Mouse (Mus musculus) kidney, adult 9 months (tissue): Measurements from ENCODE around the gene Cfl1.

Experiments used
- DNase-seq: peaks from one replicate; pipeline ENCODE4 v3.0.0; 2022

Cfl1 gene

DNA sequence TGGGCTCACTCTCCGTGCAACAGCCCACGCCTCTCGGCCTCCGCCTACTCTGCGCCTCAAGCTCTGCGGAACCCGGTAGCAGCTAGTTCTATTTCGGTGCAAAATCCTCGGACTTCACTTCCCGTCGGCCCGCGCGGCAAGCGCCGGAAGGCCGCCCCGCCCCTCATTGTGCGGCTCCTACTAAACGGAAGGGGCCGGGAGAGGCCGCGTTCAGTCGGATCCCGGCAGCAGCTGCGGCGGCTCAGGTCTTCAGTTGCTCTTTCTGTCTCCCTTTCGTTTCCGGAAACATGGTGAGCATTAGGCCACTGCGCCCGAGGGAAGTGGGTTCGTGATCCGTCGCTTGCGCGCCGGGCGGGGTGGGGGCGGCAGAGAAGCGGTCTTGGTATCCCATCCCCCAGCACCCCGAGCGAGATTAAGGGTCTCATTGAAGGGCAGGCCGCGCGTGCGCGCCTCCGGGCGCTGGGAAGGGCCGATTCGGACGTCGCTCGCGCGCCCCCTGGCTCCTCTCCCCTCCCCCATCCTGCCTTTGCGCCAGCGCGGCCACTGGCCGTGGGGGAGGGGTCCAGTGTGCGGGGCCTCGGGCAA lies at the start of gene Cfl1:
Cfl1 (plus strand) TSS at position 143 of the 585 bp plus-strand sequence.
- DNase-seq = peak; percentile 97

- no peak for DNase-seq
These were observed 45.8 kb upstream of the Cfl1 start for GRCm38 (mm10) chr19:5444371-5444908.

DNA sequence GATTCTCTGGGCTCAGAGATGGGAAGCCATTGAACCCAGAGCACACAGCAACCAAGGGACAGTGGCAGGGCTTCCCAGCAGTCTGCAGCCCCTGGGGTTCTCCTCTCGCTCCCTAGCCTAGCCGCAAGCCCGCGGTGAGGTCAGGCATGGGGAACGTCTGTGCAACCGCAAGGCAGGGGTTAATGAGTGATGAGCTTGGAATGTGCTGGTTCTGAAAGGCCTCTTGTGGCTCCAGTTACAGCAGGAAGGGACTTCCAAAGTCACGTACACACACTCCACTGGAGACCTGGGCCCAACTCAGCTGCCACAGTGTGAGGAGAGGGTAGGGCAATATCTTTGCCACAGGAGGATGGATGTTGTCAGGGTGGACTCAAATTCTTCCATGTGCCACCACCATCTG lies 45.3 kb upstream of the Cfl1 start:
- peak; percentile 69 for DNase-seq

DNA sequence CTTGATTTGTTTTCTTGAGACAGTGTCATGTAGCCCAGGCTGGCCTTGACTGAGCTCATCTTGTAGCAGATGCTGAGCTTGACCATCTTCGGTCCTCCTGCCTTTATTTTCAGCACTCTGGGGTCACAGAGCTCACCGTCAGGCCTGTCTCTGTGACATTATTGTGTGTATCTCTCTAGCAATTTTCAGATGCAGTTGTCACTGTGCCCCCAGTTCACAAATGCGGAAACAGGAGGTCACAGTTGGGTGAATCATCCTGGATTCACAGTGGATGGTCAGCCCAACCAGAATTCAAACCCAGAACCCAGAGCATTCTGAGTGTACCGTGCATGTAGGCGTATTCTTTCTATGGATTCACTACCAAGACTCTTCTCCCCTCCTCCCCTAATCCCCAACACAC lies 44.5 kb upstream of the Cfl1 start:
- DNase-seq = no peak

GRCm38 (mm10) chr19:5447515-5448353 lies 42.5 kb upstream of the Cfl1 start, which contains the start of gene Fosl1:
Gene Fosl1, plus strand, starts transcription at chr19:5447547.
- peak; percentile 56 for DNase-seq

GRCm38 (mm10) chr19:5448354-5449150 lies 41.7 kb upstream of the Cfl1 start:
- DNase-seq = no peak

DNA sequence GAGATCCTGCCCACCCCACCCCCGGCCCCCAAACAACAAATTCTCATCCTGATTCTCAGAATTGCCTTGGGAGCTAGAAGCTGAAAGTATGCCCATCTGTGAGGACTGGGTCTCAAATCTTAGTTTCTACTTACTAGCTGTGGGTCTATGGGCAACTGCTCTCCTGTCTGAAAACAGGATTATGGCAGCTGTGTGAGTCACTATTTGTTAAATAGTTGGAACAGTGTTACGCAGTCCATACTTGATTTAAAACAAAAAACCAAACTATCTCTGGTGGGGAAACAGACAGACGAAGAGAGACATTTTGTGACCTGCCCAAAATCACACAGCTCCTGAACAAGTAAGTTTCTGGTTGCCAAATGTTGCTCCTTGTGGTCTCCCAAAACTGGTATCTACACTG lies 40.6 kb upstream of the Cfl1 start:
- no peak for DNase-seq

DNA sequence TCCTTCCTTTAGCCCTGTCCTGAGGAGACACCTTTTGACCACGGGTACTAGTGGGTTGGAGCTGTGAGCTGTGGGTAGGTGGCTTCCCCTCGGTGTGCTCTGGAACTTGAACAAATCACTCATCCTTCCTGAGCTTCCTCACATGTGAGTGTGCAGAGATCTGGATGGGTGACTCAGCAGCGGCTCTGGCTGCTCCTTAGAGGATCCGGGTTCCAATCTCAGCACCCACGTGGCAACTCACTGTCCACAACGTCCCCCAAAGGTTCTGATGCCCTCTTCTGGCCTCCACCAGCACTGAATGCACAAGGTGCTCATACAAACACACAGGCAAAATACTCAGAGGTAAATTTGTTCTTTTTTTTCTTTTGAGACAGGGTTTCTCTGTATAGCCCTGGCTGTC lies 38.5 kb upstream of the Cfl1 start:
- DNase-seq = no peak

- no peak for DNase-seq
These were observed 35.2 kb upstream of the Cfl1 start for GRCm38 (mm10) chr19:5455037-5455436.

GRCm38 (mm10) chr19:5455568-5455967 lies 34.7 kb upstream of the Cfl1 start:
- DNase-seq = no peak

GRCm38 (mm10) chr19:5456241-5456921 lies 33.9 kb upstream of the Cfl1 start:
- no peak for DNase-seq

- peak; percentile 97 for DNase-seq
These were observed 33.1 kb upstream of the Cfl1 start for GRCm38 (mm10) chr19:5456922-5457745.

GRCm38 (mm10) chr19:5457746-5458442 lies 32.4 kb upstream of the Cfl1 start, which contains the start of gene Ccdc85b:
Gene Ccdc85b, minus strand, starts transcription at chr19:5457894.
- no peak for DNase-seq

DNA sequence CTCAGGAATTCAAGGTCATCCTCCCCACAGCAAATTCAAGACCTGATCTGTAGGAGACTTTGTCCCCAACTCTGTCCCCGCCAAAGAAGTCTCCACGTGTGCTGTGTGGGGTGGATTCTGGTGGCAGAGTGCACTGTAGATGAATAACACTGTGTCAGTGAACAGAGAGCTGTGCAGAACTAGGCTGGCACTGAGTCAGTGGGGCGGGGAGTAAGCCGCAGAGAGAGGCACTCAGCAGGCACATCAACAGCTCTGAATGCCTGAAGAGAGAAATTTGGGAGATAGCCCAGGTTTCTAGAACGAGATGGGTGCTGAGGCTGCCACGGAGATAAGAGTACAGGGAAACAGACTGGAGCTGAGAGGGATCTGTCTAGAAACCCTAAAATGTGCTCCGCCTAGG lies 31.2 kb upstream of the Cfl1 start:
- DNase-seq = no peak

DNA sequence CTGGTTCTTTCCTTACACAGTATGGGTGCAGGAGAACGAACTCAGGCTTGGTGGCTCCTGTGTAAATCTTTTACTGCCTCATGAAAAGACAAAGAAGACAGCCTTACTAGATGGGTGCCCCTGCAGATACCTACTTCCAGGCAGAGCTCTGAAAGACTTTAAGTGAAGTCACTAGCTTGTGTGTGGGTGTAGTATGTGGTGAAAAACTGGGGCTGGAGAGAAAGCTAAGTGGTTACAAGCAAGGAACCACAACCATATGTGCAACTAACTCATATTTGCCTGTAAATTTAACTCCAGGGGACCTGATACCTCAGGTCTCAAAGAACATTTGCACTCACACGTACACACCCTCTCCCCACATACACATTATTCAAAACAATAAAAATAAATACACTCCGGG lies 30.4 kb upstream of the Cfl1 start:
- DNase-seq = no peak

- DNase-seq = peak; percentile 91
These were observed 29.8 kb upstream of the Cfl1 start, which contains the start of gene Fibp for GRCm38 (mm10) chr19:5460465-5460911. Gene Fibp, plus strand, starts transcription at chr19:5460615.

GRCm38 (mm10) chr19:5461411-5461810 lies 28.8 kb upstream of the Cfl1 start:
- DNase-seq = no peak

GRCm38 (mm10) chr19:5463212-5463611 lies 27.0 kb upstream of the Cfl1 start:
- no peak for DNase-seq

DNA sequence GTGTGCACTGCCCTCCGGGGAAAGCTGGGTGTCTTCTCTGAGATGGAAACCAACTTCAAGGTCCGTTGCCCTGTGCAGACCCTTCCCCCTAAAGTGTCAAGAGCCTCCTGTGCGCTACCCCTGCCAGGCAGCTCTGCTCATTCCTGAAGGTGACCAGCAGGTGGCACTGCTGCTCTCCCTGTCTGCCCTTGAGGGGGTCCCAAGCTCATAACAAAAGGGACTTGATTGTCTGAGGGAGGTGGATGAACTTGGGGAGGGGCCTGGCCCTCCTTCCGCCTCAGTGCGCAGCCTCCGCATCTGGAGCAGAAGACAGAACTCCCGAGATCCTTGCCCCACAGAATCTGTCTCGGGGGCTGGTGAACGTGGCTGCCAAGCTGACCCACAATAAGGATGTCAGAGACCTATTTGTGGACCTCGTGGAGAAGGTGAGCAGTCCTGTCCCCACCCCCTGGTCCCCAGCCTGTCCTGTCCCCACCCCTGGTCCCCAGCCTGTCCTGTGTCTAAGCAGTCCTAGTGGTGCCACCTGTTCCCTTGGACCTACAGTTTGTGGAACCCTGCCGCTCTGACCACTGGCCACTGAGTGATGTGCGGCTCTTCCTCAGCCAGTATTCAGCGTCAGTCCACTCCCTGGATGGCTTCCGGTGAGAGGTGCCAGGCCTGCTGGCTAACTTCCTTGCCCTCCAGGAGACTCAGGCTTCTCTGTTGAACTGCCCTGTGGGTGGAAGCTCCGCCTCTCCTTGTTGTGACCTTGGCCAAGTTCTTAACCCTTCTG lies 26.3 kb upstream of the Cfl1 start:
- DNase-seq = peak; percentile 57

DNA sequence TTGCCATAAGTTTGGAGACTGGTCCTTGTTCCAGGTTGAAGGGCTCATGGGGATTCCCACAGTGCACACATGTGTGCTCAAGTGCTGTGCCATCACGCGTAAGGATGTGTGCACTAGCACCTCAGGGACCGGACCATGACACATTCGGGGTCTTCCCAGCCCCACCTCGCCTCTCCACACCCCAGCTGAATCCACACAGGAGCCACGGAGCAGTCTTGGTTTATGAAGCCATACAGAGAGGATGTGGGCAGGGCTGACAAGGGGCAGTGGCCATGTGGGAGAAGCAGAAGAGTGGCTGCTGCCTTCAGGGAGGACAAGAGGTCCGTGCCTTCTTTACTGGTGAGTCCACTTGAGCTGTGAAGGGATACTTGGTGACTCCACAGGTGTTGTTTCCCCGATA lies 25.2 kb upstream of the Cfl1 start:
- DNase-seq = no peak
